Mouse (Mus musculus): ENCODE results near the gene Ccdc177. TPM values are rescaled to one million over a fixed set of nuclear protein-coding genes. Genes with fewer than 3 reads are reported as not detected.

The Ccdc177 gene
- total and polyA plus RNA-seq, 3 experiments: not detected

- H3K27ac ChIP-seq (ENCODE audit: insufficient read depth, low read depth): no peak overlapping the region
- no peaks in the 10 kb centered on the region for H3K79me2 ChIP-seq (replicated peaks; ENCODE audit: control insufficient read depth, extremely low read depth, insufficient read depth, poor library complexity, severe bottlenecking)
- no peak for DNase-seq (ENCODE audit: extremely low read depth)
- no peak overlapping the region for H3K4me3 ChIP-seq (replicated peaks in 1 of 3; ENCODE audit: low read depth in 2 of 3, low read length in 2 of 3, poor library complexity in 1 of 3)
- no peak overlapping the region for H3K4me2 ChIP-seq (ENCODE audit: insufficient read depth, low read depth, poor library complexity, severe bottlenecking)
- no peaks in the 10 kb centered on the region for H3K36me3 ChIP-seq (replicated peaks in 1 of 2; ENCODE audit: control insufficient read depth in 1 of 2, insufficient read depth in 1 of 2, low read length in 1 of 2)
- H3K27me3 ChIP-seq (replicated peaks): peaks cover 60% of the 10 kb centered on the region
- H3K4me1 ChIP-seq (ENCODE audit: control insufficient read depth in 1 of 2, insufficient read depth in 2 of 2): no peaks in the 10 kb centered on the region
- no peaks in the 10 kb centered on the region for H3K9me3 ChIP-seq (replicated peaks; ENCODE audit: low read length)
- in situ Hi-C loops (cut with MboI; ENCODE audit: low pct_ligation_motif_present, low pct_unique_long_range_greater_than_20kb, low sequenced_read_pairs) (no loop called here), dilution Hi-C loops (cut with MboI; ENCODE audit: extremely low pct_ligation_motif_present, extremely low pct_unique_long_range_greater_than_20kb, low sequenced_read_pairs) (no loop called here)
- no peak for TF ChIP-seq IRF4 (IDR thresholded peaks at IDR 0.05; ENCODE audit: low read depth, low read length)
- no peak for TF ChIP-seq NELFE (IDR thresholded peaks at IDR 0.05; ENCODE audit: low read depth, low read length)
- TF ChIP-seq ZKSCAN1 (IDR thresholded peaks at IDR 0.05; ENCODE audit: borderline replicate concordance, low read depth, low read length): no peak
- TF ChIP-seq E2F4 (IDR thresholded peaks at IDR 0.05; ENCODE audit: insufficient replicate concordance, low read depth, low read length): no peak
- no peak for TF ChIP-seq USF2 (conservative IDR thresholded peaks at IDR 0.05; ENCODE audit: low read depth, low read length)
- TF ChIP-seq EP300 (IDR thresholded peaks at IDR 0.05; ENCODE audit: low read length): no peak
- no peak for TF ChIP-seq RAD21 (IDR thresholded peaks at IDR 0.05; ENCODE audit: low read depth, low read length)
- no peak for TF ChIP-seq GABPA (IDR thresholded peaks at IDR 0.05; ENCODE audit: insufficient replicate concordance, low read depth, low read length)
- TF ChIP-seq NRF1 (IDR thresholded peaks at IDR 0.05; ENCODE audit: low read depth, low read length): no peak
- no peak for TF ChIP-seq MAX (IDR thresholded peaks at IDR 0.05; ENCODE audit: low read length)
- no peak for TF ChIP-seq SMC3 (IDR thresholded peaks at IDR 0.05; ENCODE audit: low read depth, low read length)
- no peak for TF ChIP-seq JUND (conservative IDR thresholded peaks at IDR 0.05; ENCODE audit: low read depth, low read length)
- TF ChIP-seq MXI1 (IDR thresholded peaks at IDR 0.05; ENCODE audit: low read depth, low read length): no peak
- H3K9ac ChIP-seq (ENCODE audit: insufficient read depth, low read depth): no peak overlapping the region
These were observed 30.5 kb downstream of the Ccdc177 start for GRCm38 (mm10) chr12:80729758-80730530.

GRCm38 (mm10) chr12:80728814-80729213 lies 31.7 kb downstream of the Ccdc177 start:
- dilution Hi-C loops (cut with MboI; ENCODE audit: extremely low pct_ligation_motif_present, extremely low pct_unique_long_range_greater_than_20kb, low sequenced_read_pairs) (no loop called here), in situ Hi-C loops (cut with MboI; ENCODE audit: low pct_ligation_motif_present, low pct_unique_long_range_greater_than_20kb, low sequenced_read_pairs) (no loop called here)
- no peak for TF ChIP-seq MYC (IDR thresholded peaks at IDR 0.05; ENCODE audit: low read depth, low read length)
- peak; percentile 8; the same call in 1 of the 2 replicates for TF ChIP-seq SMC3 (IDR thresholded peaks at IDR 0.05; ENCODE audit: low read depth, low read length)
- no peak for TF ChIP-seq MAX (IDR thresholded peaks at IDR 0.05; ENCODE audit: low read length)
- no peak for TF ChIP-seq CHD1 (IDR thresholded peaks at IDR 0.05; ENCODE audit: low read depth, low read length)
- no peak for TF ChIP-seq E2F4 (IDR thresholded peaks at IDR 0.05; ENCODE audit: insufficient replicate concordance, low read depth, low read length)
- no peak for TF ChIP-seq TCF12 (IDR thresholded peaks at IDR 0.05; ENCODE audit: low read depth, low read length)
- no peak for TF ChIP-seq MAFK (IDR thresholded peaks at IDR 0.05; ENCODE audit: insufficient replicate concordance, low read length)
- no peak for TF ChIP-seq EP300 (IDR thresholded peaks at IDR 0.05; ENCODE audit: low read length)
- TF ChIP-seq NRF1 (IDR thresholded peaks at IDR 0.05; ENCODE audit: low read depth, low read length): no peak
- no peak for TF ChIP-seq TBP (conservative IDR thresholded peaks at IDR 0.05; ENCODE audit: low read depth, low read length)
- no peak for TF ChIP-seq BHLHE40 (IDR thresholded peaks at IDR 0.05; ENCODE audit: low read depth, low read length)
- TF ChIP-seq MAZ (IDR thresholded peaks at IDR 0.05; ENCODE audit: low read depth, low read length): no peak
- peak in 1 of 2 experiments; percentile 54; a peak in 2 of 4 replicates for TF ChIP-seq CTCF (conservative IDR thresholded peaks at IDR 0.05 in 1 of 2, IDR thresholded peaks at IDR 0.05 in 1 of 2; ENCODE audit: low read depth in 2 of 2, low read length in 2 of 2)
- no peak for TF ChIP-seq JUND (conservative IDR thresholded peaks at IDR 0.05; ENCODE audit: low read depth, low read length)
- no peak for TF ChIP-seq ZC3H11A (IDR thresholded peaks at IDR 0.05; ENCODE audit: low read depth, low read length)
- TF ChIP-seq RCOR1 (conservative IDR thresholded peaks at IDR 0.05; ENCODE audit: low read depth, low read length): no peak
- no peak for TF ChIP-seq UBTF (IDR thresholded peaks at IDR 0.05; ENCODE audit: low read depth, low read length)
- TF ChIP-seq USF1 (IDR thresholded peaks at IDR 0.05; ENCODE audit: low read depth, low read length): no peak
- no peak for TF ChIP-seq GABPA (IDR thresholded peaks at IDR 0.05; ENCODE audit: insufficient replicate concordance, low read depth, low read length)
- TF ChIP-seq MXI1 (IDR thresholded peaks at IDR 0.05; ENCODE audit: low read depth, low read length): no peak
- TF ChIP-seq RAD21 (IDR thresholded peaks at IDR 0.05; ENCODE audit: low read depth, low read length): peak; percentile 29
- TF ChIP-seq HCFC1 (IDR thresholded peaks at IDR 0.05; ENCODE audit: low read depth, low read length): no peak
- DNase-seq (ENCODE audit: extremely low read depth): no peak
- no peaks in the 10 kb centered on the region for H3K36me3 ChIP-seq (replicated peaks in 1 of 2; ENCODE audit: control insufficient read depth in 1 of 2, insufficient read depth in 1 of 2, low read length in 1 of 2)
- H3K9ac ChIP-seq (ENCODE audit: insufficient read depth, low read depth): no peak overlapping the region
- H3K79me2 ChIP-seq (replicated peaks; ENCODE audit: control insufficient read depth, extremely low read depth, insufficient read depth, poor library complexity, severe bottlenecking): no peaks in the 10 kb centered on the region
- peaks cover 52% of the 10 kb centered on the region for H3K27me3 ChIP-seq (replicated peaks)
- H3K4me1 ChIP-seq (ENCODE audit: control insufficient read depth in 1 of 2, insufficient read depth in 2 of 2): no peaks in the 10 kb centered on the region
- no peak overlapping the region for H3K4me3 ChIP-seq (replicated peaks in 1 of 3; ENCODE audit: low read depth in 2 of 3, low read length in 2 of 3, poor library complexity in 1 of 3)
- H3K9me3 ChIP-seq (replicated peaks; ENCODE audit: low read length): no peaks in the 10 kb centered on the region
- no peak overlapping the region for H3K27ac ChIP-seq (ENCODE audit: insufficient read depth, low read depth)
- no peak overlapping the region for H3K4me2 ChIP-seq (ENCODE audit: insufficient read depth, low read depth, poor library complexity, severe bottlenecking)

All from CH12.LX (cell line).